Mouse (Mus musculus) inflammation-experienced regulatory T-cells (primary cell): ENCODE data around the gene Dennd4c. TPM values are rescaled to one million over a fixed set of nuclear protein-coding genes. Genes with fewer than 3 reads are reported as not detected.

ENCODE experiments used
- polyA plus RNA-seq, 2 experiments: library from polyadenylated mRNA; unstranded; fragments of 100-300 nt; shearing (Covaris generic); gene quantifications; one replicate each; pipeline ENCODE4 v1.2.1; 2017

Dennd4c gene
- 10 to 100 TPM in 1 of 2 experiments, 1 to 10 TPM in 1; 9.5 to 17.1 TPM for polyA plus RNA-seq

DNA sequence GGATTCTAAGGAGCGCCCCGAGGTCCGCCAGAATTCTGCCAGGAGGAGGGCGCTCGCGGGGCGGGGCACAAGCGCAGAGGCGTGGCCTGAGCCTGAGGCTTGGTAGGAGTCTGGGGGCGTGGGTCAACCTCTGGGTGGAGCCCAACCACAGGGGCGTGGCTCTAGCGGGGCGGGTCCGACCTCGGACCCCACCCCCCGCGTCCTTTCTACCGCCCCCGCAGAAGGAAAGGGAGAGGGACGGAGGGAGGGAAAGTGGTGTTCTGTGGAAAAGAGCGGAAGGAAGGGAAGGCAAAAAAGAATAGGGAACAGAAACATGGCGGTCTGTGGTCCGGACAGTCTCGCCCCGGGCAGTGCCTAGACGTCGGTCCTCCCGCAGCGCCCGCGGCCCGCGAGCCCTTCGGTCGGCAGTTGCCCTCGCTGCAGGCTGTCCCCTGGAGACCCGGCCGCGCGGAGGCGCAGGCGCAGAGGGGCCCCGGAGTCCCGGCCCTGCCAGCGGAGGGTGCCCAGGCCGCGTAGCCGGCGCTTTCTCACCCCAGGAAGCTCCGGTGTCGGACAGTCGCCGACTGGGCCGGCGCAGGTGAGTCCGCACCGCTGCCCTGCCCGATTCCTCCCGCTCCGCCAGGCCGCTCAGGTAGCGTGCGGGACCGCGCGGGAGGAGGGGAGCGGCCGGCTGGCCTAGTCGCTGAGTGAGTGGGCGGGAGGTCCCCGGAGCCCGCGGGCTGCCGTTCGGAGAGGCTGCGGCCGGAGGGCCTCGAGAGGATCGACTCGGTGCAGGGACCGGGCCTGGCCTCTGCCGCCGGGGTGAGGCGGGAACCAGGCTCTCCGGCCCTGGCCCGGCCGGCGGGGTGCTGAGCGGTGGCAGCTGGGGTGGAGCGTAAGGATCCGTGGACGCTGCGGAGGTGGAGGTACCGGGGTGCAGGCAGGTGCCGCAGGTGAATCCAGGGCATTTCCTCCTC, at the start of gene Dennd4c:
Dennd4c (plus strand) TSS at position 220 of the 956 bp plus-strand sequence.

DNA sequence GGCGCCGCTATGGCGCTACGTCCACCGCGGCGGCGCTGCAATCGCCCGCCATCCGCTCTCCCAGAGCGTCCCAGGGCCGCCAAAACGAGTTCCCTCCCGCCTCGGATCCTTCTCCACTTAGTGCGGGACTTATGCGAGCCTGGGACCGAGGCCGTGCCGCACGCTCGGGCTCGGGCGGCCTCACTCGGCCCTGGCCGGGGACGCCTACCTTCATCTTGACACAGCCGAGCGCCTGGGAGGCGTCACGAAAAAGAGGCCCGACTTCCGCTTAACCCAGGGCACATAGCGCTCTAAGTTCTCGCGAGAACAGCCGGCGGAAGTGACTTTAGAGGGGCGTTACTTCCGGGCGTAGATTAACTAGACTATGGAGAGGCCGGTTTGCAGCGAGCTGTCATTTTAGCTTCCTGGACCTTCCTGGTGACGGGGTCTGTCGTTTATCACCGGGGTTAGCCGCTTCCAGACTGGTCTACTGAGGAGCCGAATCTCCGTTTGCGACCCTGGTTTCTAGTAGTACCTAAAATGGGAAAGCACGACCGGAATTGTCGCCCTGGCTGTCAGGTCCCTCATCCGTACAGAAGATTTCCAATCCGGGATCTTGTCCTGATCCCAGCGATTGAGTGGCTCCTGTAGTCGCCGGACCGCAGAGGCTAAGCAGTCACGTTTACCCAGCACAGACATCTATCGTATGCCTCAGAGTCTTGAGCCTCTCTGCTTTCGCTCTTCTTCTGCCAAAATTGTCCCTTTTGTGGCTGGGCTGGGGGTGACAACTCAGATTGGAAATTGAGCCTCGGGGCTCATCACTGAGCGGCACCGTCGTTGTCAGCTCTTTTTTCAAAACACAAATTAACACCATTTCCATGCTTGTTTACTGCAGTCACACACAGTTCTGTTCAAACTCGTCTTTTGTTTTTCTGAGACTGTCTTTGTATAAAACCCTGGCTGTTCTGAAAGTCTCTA, 109.0 kb downstream of the Dennd4c start, which contains the start of gene Rps6:
Rps6 (minus strand) TSS at position 300 of the 957 bp plus-strand sequence.

GRCm38 (mm10) chr4:86874146-86874847, 125.9 kb downstream of the Dennd4c start, which contains the start of gene Acer2:
Gene Acer2, plus strand, starts transcription at chr4:86874396.

Other genes with a start within 250 kb of the Dennd4c start
- gene Saxo1, start 190.2 kb upstream of the Dennd4c start, polyA plus RNA-seq, result under 1 TPM in 1 of 2 experiments, not detected in 1; 0.60 TPM
- 10 to 100 TPM; 45.5 to 57.9 TPM for gene Rraga, start 172.9 kb upstream of the Dennd4c start, polyA plus RNA-seq
- 10 to 100 TPM; 15.3 to 16.4 TPM for gene Haus6, start 136.5 kb upstream of the Dennd4c start, polyA plus RNA-seq
- 10 to 100 TPM; 19.5 to 19.6 TPM for gene Plin2, start 78.5 kb upstream of the Dennd4c start, polyA plus RNA-seq
- 100 to 1,000 TPM; 442 to 506 TPM for gene Rps6, start 108.9 kb downstream of the Dennd4c start, polyA plus RNA-seq
- 10 to 100 TPM in 1 of 2 experiments, 1 to 10 TPM in 1; 7.0 to 11.2 TPM for gene Acer2, start 125.8 kb downstream of the Dennd4c start, polyA plus RNA-seq